Mouse (Mus musculus) limb, embryonic 14.5 days (tissue): ENCODE data around the gene Ddc. TPM values are rescaled to one million over a fixed set of nuclear protein-coding genes. Genes with fewer than 3 reads are reported as not detected.

ENCODE experiments used
- ATAC-seq: fragments of 200-750 bp; cut with Nextera tagmentation; 2 replicates; pipeline ENCODE4 v1.8.0; 2017; ENCODE audit warnings: low read depth, moderate number of reproducible peaks, moderate TSS enrichment; ENCODE audit not compliant: low FRiP score
- DNase-seq: peaks from one replicate; pipeline ENCODE4 v3.0.0-alpha.2; 2015; ENCODE audit warnings: low spot score
- H3K27ac ChIP-seq: fragments of 300-500 bp; sonication (generic); replicated peaks from 2 replicates; pipeline ENCODE4 v1.5.1; 2014; ENCODE audit warnings: low read depth, mild to moderate bottlenecking, low read length, moderate library complexity, mixed read lengths
- H3K27me3 ChIP-seq: fragments of 300-500 bp; sonication (generic); 2 replicates; pipeline ENCODE4 v1.6.1; 2014; ENCODE audit warnings: low read length, mixed read lengths; ENCODE audit not compliant: control insufficient read depth, insufficient read depth
- H3K36me3 ChIP-seq: fragments of 300-500 bp; sonication (generic); 2 replicates; pipeline ENCODE4 v1.6.1; 2014; ENCODE audit warnings: mild to moderate bottlenecking, low read length, moderate library complexity, mixed read lengths; ENCODE audit not compliant: control insufficient read depth, insufficient read depth
- H3K4me1 ChIP-seq: fragments of 300-500 bp; sonication (generic); 2 replicates; pipeline ENCODE4 v1.6.1; 2014; ENCODE audit warnings: antibody characterized with exemption, low read length, mixed read lengths; ENCODE audit not compliant: control insufficient read depth, insufficient read depth
- H3K4me2 ChIP-seq: fragments of 300-500 bp; sonication (generic); replicated peaks from 2 replicates; pipeline ENCODE4 v1.6.1; 2014; ENCODE audit warnings: low read depth, mild to moderate bottlenecking, low read length, moderate library complexity; ENCODE audit not compliant: severe bottlenecking
- H3K4me3 ChIP-seq: fragments of 300-500 bp; sonication (generic); replicated peaks from 2 replicates; pipeline ENCODE4 v1.5.1; 2014; ENCODE audit warnings: low read length
- H3K9ac ChIP-seq: fragments of 300-500 bp; sonication (generic); 2 replicates; pipeline ENCODE4 v1.6.1; 2014; ENCODE audit warnings: mild to moderate bottlenecking, low read depth, low read length, moderate library complexity; ENCODE audit not compliant: severe bottlenecking
- H3K9me3 ChIP-seq: fragments of 300-500 bp; sonication (generic); 2 replicates; pipeline ENCODE4 v1.6.1; 2016; ENCODE audit warnings: low read length; ENCODE audit not compliant: control insufficient read depth
- POLR2A ChIP-seq: fragments of 200-500 bp; IDR thresholded peaks from 2 replicates; pipeline ENCODE4 v1.8.0; 2012; ENCODE audit warnings: inconsistent platforms, mild to moderate bottlenecking, moderate library complexity, borderline replicate concordance; ENCODE audit not compliant: insufficient read depth, insufficient read length; ENCODE audit errors: extremely low read depth
- WGBS: fragments of 180-500 bp; shearing (Covaris S2); extraction: QIAGEN DNeasy Blood & Tissue Kit; methylation state at CpG from one replicate; pipeline ENCODE4 v1.1.7; 2014; 5-methylcytosine and 5-hydroxymethylcytosine counted together
- polyA plus RNA-seq, 2 experiments: library from polyadenylated mRNA; depleted of rRNA in 1 of 2; stranded (reverse) in 1 of 2; unstranded in 1 of 2; fragments of >200 nt; fragmentation: Nextera tagmentation in 1 of 2; extraction: Ambion mirVana in 1 of 2; gene quantifications; 2 replicates each; pipeline versions ENCODE4 v1.2.1 to v1.2.3; 2012 to 2014

Ddc gene
- polyA plus RNA-seq, 2 experiments, result 12.6 to 20.7 TPM

DNA sequence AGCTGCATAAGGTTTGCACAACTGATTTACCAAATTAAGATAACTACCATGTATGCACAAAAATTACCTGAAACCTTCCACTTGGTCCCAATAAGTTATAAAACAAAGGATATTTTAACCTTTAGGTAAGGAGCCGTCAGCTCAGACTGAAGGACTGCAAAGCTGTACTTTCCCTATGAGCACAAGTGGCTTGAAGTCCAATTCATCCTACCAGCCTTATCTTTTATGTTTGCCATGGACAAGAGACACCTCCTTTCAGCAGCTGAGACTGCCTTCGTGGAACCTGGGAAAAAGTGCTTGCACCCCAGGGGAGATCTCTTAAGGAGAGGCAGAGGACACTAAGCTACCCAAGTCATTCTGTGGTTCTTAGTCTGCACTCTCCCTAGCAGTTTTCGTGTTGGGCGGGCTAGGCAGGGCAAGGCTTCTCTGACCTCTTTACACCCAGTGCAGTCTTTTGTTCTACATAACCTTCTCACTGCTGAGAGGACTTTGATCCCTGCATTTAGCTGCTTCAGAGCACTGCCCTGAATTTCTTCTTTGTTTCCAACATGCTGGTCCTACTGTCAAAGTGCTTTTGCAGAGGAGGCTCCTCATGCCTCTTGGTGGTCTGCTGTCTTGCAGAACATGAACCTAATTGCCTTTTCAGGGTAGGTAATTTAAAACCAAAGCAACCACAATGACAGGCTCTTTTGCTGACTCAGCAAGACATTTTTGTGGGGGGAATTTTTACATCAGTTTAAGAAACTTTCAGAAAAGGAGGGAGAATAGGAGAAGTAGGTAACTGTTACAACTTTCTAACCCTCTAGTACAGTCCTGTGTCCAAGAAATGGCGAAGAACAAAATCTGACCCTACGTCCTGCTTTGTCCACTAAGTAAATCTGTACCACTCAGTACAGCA, 44.6 kb upstream of the Ddc start:
- peaks cover 81% of the 10 kb centered on the region for H3K36me3 ChIP-seq
- H3K27ac ChIP-seq, result peak overlapping the region; percentile 49; the same call in 1 of the 2 replicates
- peaks cover 11% of the 10 kb centered on the region for H3K4me1 ChIP-seq
- ATAC-seq (no peak), DNase-seq (no peak)
- no peaks in the 10 kb centered on the region for H3K27me3 ChIP-seq
- H3K9me3 ChIP-seq, result no peaks in the 10 kb centered on the region
- no peak overlapping the region for H3K9ac ChIP-seq
- H3K4me2 ChIP-seq, result no peak overlapping the region
- no peak overlapping the region for H3K4me3 ChIP-seq
- TF ChIP-seq POLR2A, result no peak
- WGBS, result 69% methylated on average over 6 of the region's 6 CpGs

DNA sequence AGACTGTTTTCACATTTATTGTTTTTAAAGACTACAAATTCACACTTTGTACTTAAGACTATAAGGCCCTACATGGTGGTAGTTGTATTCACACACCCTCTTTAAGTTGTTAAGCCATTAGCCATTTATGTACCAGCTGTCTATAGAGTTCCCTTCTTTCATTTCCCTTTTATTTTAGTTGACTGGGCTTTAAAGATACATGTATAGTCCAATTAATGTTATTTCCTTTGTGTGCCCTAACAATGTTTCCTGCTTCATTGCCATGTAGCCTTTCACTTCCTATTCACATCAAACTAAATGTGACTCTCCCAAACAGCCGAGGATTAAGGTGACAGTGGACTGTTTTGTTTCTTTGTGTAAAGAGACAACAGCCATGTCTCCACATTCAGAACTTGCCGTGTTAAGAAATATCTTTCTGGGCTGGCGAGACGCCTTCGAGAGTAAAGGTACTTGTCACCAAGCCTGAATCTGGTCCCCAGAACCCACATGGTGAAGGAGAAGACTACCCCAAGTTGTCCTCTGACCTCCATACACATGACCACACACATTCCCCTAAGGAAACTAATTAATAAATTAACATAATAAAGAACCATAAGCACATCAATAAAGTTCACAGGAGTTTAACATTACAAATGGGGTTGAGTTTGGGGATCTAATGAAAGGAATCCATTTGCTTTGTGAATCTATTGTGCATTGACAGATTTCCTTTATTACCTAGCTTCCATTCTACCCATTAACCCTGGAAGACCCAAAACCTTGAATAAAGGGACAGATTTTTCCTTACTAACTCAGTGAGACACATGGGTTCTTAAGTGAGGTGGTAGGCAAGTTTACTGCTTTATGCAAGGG, 43.1 kb upstream of the Ddc start:
- H3K4me3 ChIP-seq, result no peak overlapping the region
- H3K9me3 ChIP-seq, result no peaks in the 10 kb centered on the region
- H3K4me1 ChIP-seq, result peaks cover 10% of the 10 kb centered on the region; the same call in 1 of the 2 replicates
- ATAC-seq, result no peak
- H3K4me2 ChIP-seq, result no peak overlapping the region
- no peak for DNase-seq
- H3K27me3 ChIP-seq, result no peaks in the 10 kb centered on the region
- H3K9ac ChIP-seq, result no peak overlapping the region
- TF ChIP-seq POLR2A, result no peak
- no peak overlapping the region for H3K27ac ChIP-seq
- WGBS, result 83% methylated on average over 5 of the region's 5 CpGs
- peaks cover 86% of the 10 kb centered on the region for H3K36me3 ChIP-seq

DNA sequence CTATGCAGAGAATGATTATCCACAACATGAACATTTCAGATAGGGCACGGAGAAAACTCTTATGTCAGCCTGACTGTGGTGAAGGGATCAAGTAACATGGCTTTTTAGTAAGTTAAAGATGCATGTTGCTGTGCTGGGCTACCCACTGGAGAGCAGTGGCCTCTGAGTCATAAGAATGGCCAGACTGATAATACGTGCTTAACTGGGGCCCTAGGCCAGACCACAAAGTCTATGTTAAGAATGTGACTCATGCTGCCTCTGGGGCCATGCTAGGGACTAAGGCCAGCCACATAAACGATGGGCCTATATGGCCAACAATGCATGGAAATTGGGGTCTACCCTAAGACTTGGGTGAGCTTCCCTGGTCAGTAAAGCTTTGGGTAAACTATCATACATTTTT, 41.7 kb upstream of the Ddc start:
- Histone ChIP-seq H3K4me1 (peaks cover 10% of the 10 kb centered on the region; the same call in 1 of the 2 replicates), H3K27me3 (no peaks in the 10 kb centered on the region), H3K9me3 (no peaks in the 10 kb centered on the region), H3K9ac (no peak overlapping the region), H3K27ac (no peak overlapping the region), H3K36me3 (peaks cover 88% of the 10 kb centered on the region), H3K4me3 (no peak overlapping the region), H3K4me2 (no peak overlapping the region)
- ATAC-seq (no peak), DNase-seq (no peak)
- 70% methylated on average over 3 of the region's 3 CpGs for WGBS
- no peak for TF ChIP-seq POLR2A

DNA sequence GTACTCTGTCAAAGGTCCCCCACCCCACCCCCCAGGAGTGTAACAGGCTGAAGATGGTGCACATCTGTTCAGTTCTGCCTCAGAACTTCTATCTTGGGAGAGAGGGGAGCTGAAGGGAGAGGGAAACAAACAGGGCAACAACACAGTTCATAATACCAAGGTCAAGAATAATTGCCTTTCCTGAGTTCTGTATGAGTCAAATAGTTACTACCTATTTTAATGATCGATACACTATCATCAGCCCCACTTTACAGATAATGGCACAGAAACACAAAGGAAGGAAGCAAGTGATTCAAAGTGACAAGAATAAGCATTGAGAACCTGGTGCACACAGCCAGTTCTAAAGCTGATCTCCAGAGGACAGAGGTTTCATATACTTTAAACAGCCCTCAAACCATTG, 40.6 kb upstream of the Ddc start:
- Histone ChIP-seq H3K9me3 (no peaks in the 10 kb centered on the region), H3K4me2 (no peak overlapping the region), H3K36me3 (peaks cover 86% of the 10 kb centered on the region), H3K4me1 (peaks cover 10% of the 10 kb centered on the region; the same call in 1 of the 2 replicates), H3K27ac (no peak overlapping the region; the same call in 1 of the 2 replicates), H3K9ac (no peak overlapping the region), H3K4me3 (no peak overlapping the region), H3K27me3 (no peaks in the 10 kb centered on the region)
- TF ChIP-seq POLR2A, result no peak
- ATAC-seq (no peak), DNase-seq (no peak)
- 90% methylated on average over 1 of the region's 1 CpGs for WGBS

DNA sequence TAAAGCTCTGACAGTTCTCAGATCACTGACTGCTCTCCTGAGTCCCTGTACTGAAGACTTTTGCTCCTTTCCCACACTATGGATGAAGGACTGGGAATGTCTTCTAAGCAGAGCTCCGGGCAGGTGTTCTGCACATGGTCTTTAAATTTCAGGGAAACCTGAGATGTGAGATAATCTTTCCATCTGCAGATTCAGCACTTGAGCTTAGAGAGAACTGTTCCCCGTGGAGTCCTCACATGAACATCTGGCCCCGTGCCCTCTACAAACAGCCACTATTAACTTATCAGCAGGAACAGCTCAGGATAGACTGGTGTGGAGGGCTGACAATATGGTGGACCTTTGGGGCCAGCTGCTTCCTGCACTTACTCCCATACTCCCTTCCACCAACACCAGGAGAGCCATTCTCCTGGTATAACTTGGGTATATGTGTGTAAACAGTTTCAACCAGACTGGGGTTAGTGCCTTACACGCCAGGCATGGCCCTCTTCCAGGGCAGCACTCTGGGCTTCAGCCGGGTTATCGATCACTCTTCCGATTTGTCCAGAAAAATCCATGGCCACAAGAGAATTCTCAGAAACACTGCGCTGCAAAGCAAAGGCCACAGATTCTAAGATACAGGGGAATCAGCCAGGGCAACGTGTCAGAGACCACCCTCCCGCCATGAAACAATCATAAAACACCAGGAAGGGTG, 39.5 kb upstream of the Ddc start:
- H3K27ac ChIP-seq, result peak overlapping the region; percentile 50; the same call in 1 of the 2 replicates

More for the DNA sequence above, 39.5 kb upstream of the Ddc start:
- H3K4me3 ChIP-seq, result no peak overlapping the region
- ATAC-seq, result peak; percentile 89
- no peaks in the 10 kb centered on the region for H3K27me3 ChIP-seq
- no peak overlapping the region for H3K4me2 ChIP-seq
- peaks cover 6% of the 10 kb centered on the region; the same call in 1 of the 2 replicates for H3K4me1 ChIP-seq
- H3K9ac ChIP-seq, result no peak overlapping the region
- TF ChIP-seq POLR2A, result no peak
- peaks cover 88% of the 10 kb centered on the region for H3K36me3 ChIP-seq
- H3K9me3 ChIP-seq, result no peaks in the 10 kb centered on the region
- DNase-seq, result peak; percentile 79
- 62% methylated on average over 10 of the region's 10 CpGs for WGBS
